Mouse (Mus musculus) gastrocnemius, postnatal 14 days (tissue): ENCODE data around the gene Lpo. TPM values are rescaled to one million over a fixed set of nuclear protein-coding genes. Genes with fewer than 3 reads are reported as not detected.

Experiments used
- DNase-seq: peaks from one replicate; pipeline ENCODE4 v3.0.0; 2021; ENCODE audit warnings: mixed read lengths
- intact Hi-C: fragments of 180-260 bp; cut with DNase I; formaldehyde crosslinking; loops from one replicate; pipeline ENCODE4 v1.15.1; 2025; ENCODE audit warnings: low total_unique reads
- total RNA-seq, 2 experiments: library from RNA; stranded (reverse); gene quantifications; 2 replicates each; pipeline ENCODE4 v1.2.3; 2021

Lpo gene
- total RNA-seq, 2 experiments from 2014 or later, result not detected

- DNase-seq, result no peak
- intact Hi-C loops, result no loop called here
Measured at GRCm38 (mm10) chr11:87808236-87808635, 19.9 kb downstream of the Lpo start.

- DNase-seq, result no peak
- intact Hi-C loops, result no loop called here
Measured at GRCm38 (mm10) chr11:87807433-87807832, 20.7 kb downstream of the Lpo start.

- DNase-seq, result no peak
- intact Hi-C loops, result no loop called here
Measured at GRCm38 (mm10) chr11:87805448-87805847, 22.6 kb downstream of the Lpo start.

- intact Hi-C loops, result no loop called here
- DNase-seq, result no peak
Measured at GRCm38 (mm10) chr11:87802621-87803020, 25.5 kb downstream of the Lpo start.

GRCm38 (mm10) chr11:87801711-87802275 is 26.3 kb downstream of the Lpo start:
- intact Hi-C loops, result no loop called here
- no peak for DNase-seq

- intact Hi-C loops, result no loop called here
Measured at GRCm38 (mm10) chr11:87793460-87793859, 34.6 kb downstream of the Lpo start, which contains the start of gene Mpo. TSS of gene Mpo (plus strand) at chr11:87793581.

GRCm38 (mm10) chr11:87790088-87790487 is 38.0 kb downstream of the Lpo start:
- DNase-seq, result no peak
- intact Hi-C loops, result no loop called here

More at GRCm38 (mm10) chr11:87793460-87793859, 34.6 kb downstream of the Lpo start, which contains the start of gene Mpo:
- DNase-seq, result no peak

- intact Hi-C loops, result no loop called here
- DNase-seq, result no peak
Measured at GRCm38 (mm10) chr11:87780130-87780529, 48.0 kb downstream of the Lpo start.

GRCm38 (mm10) chr11:87779392-87779791 is 48.7 kb downstream of the Lpo start:
- no peak for DNase-seq
- intact Hi-C loops, result no loop called here

- DNase-seq, result no peak
- intact Hi-C loops, result no loop called here
Measured at GRCm38 (mm10) chr11:87778915-87779314, 49.2 kb downstream of the Lpo start.

GRCm38 (mm10) chr11:87778100-87778765 is 49.9 kb downstream of the Lpo start:
- intact Hi-C loops, result no loop called here
- peak; percentile 41 for DNase-seq

GRCm38 (mm10) chr11:87772354-87772753 is 55.7 kb downstream of the Lpo start:
- intact Hi-C loops, result loop anchor here (5.0 kb wide), 1 partner anchor 110 kb away; the partner anchor contains the start of gene Rnf43

GRCm38 (mm10) chr11:87770989-87771388 is 57.1 kb downstream of the Lpo start:
- DNase-seq, result peak; percentile 52
- intact Hi-C loops, result loop anchor here (5.0 kb wide), 1 partner anchor 109 kb away; the partner anchor contains the start of gene Rnf43

More at GRCm38 (mm10) chr11:87772354-87772753, 55.7 kb downstream of the Lpo start:
- no peak for DNase-seq

- no peak for DNase-seq
- intact Hi-C loops, result no loop called here
Measured at GRCm38 (mm10) chr11:87768745-87769144, 59.3 kb downstream of the Lpo start.

- intact Hi-C loops, result no loop called here
- DNase-seq, result no peak
Measured at GRCm38 (mm10) chr11:87763988-87764876, 63.9 kb downstream of the Lpo start.

GRCm38 (mm10) chr11:87763511-87763987 is 64.5 kb downstream of the Lpo start:
- intact Hi-C loops, result no loop called here
- DNase-seq, result no peak

GRCm38 (mm10) chr11:87762702-87763385 is 65.2 kb downstream of the Lpo start:
- intact Hi-C loops, result no loop called here
- no peak for DNase-seq

GRCm38 (mm10) chr11:87761806-87762701 is 66.0 kb downstream of the Lpo start:
- no peak for DNase-seq
- intact Hi-C loops, result no loop called here
